In the genomic region with DNA sequence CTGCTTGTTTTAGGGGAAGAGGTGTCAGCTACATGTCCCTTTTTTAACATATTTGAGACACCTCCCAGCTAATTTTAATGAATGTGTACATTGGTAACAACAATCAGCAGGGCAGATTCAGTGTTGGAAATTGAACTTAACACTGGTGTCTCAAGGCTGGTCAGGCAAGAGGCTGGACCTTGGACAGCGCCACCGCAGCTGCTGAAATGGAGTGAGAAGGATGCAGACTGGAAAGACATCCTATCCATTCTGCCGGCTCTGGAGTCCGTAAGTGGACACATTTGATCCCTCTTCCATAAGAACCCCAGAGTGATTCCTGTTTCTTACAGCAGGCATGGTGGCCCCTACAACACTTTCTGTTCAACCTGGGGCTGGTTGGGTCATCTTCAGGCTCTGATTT, we compare ENCODE assay signal across 19 mouse cellular contexts. TPM values are rescaled to one million over a fixed set of nuclear protein-coding genes. Genes with fewer than 3 reads are reported as not detected.
DNase-seq lines count a peak whose midpoint lies in the region; ATAC-seq and TF ChIP-seq lines count a peak whose summit lies in the region.
"Had no signal": no experiment of that assay in that cellular context is flagged by ENCODE, and none has a peak within 500 bp of the region (broad histone marks: within the 10 kb centered on the region; RNA-seq: fewer than 3 reads in every experiment).

No protein-coding gene starts in this region.

- no peaks in the 10 kb centered on the region for H3K36me3 ChIP-seq in neural tube, embryonic 15.5 days
- H3K36me3 ChIP-seq in embryonic facial prominence, embryonic 10.5 days (replicated peaks), result no peaks in the 10 kb centered on the region
- no peaks in the 10 kb centered on the region for H3K36me3 ChIP-seq in myocyte (ENCODE audit: control insufficient read depth, insufficient read depth)
- no peaks in the 10 kb centered on the region for H3K36me3 ChIP-seq in hindbrain, embryonic 12.5 days
- H3K36me3 ChIP-seq: limb, embryonic 12.5 days had no signal

- WGBS in neural tube, embryonic 15.5 days, result 59% methylated on average over 4 of the region's 4 CpGs
- WGBS in embryonic facial prominence, embryonic 10.5 days, result 40% methylated on average over 4 of the region's 4 CpGs
- WGBS in hindbrain, embryonic 12.5 days, result 43% methylated on average over 4 of the region's 4 CpGs

- H3K27me3 ChIP-seq in neural tube, embryonic 15.5 days (replicated peaks), result no peaks in the 10 kb centered on the region
- 0 out of 2 replicates have a peak, but pooled peaks cover 3% of the 10 kb centered on the region for H3K27me3 ChIP-seq in embryonic facial prominence, embryonic 10.5 days (replicated peaks; ENCODE audit: low read depth, poor library complexity, severe bottlenecking)
- peaks cover 1% of the 10 kb centered on the region for H3K27me3 ChIP-seq in myocyte (ENCODE audit: control insufficient read depth, insufficient read depth, insufficient read length)
- no peaks in the 10 kb centered on the region for H3K27me3 ChIP-seq in hindbrain, embryonic 12.5 days

- no peak overlapping the region for H3K4me3 ChIP-seq in neural tube, embryonic 15.5 days (replicated peaks)
- H3K4me3 ChIP-seq in embryonic facial prominence, embryonic 10.5 days, result no peak overlapping the region
- H3K4me3 ChIP-seq in myocyte, result no peak overlapping the region
- H3K4me3 ChIP-seq in hindbrain, embryonic 12.5 days, result no peak overlapping the region
- H3K4me3 ChIP-seq: left cerebral cortex, adult 2 months; limb, embryonic 12.5 days had no signal

- H3K9me3 ChIP-seq in neural tube, embryonic 15.5 days (replicated peaks), result no peaks in the 10 kb centered on the region
- H3K9me3 ChIP-seq in embryonic facial prominence, embryonic 10.5 days, result no peaks in the 10 kb centered on the region
- no peaks in the 10 kb centered on the region for H3K9me3 ChIP-seq in hindbrain, embryonic 12.5 days (replicated peaks)
- H3K9me3 ChIP-seq: limb, embryonic 12.5 days had no signal

- intact Hi-C loops in heart, postnatal 25 days (cut with DNase I), result no loop called here

- H3K79me2 ChIP-seq in myocyte (ENCODE audit: control insufficient read depth, insufficient read depth), result no peaks in the 10 kb centered on the region

- ATAC-seq in neural tube, embryonic 15.5 days (ENCODE audit: low FRiP score), result no peak
- no peak for ATAC-seq in hindbrain, embryonic 12.5 days (ENCODE audit: low FRiP score)
- ATAC-seq: hindbrain, postnatal 0 days; Patski had no signal

- no peak overlapping the region for H3K27ac ChIP-seq in neural tube, embryonic 15.5 days (replicated peaks)
- no peak overlapping the region for H3K27ac ChIP-seq in embryonic facial prominence, embryonic 10.5 days (replicated peaks)
- H3K27ac ChIP-seq in hindbrain, embryonic 12.5 days, result no peak overlapping the region
- H3K27ac ChIP-seq: hindbrain, postnatal 0 days; left cerebral cortex, adult 2 months; limb, embryonic 12.5 days; liver, embryonic 14.5 days had no signal

- H3K9ac ChIP-seq in neural tube, embryonic 15.5 days (replicated peaks), result no peak overlapping the region
- no peak overlapping the region for H3K9ac ChIP-seq in hindbrain, embryonic 12.5 days
- H3K9ac ChIP-seq: limb, embryonic 12.5 days; liver, embryonic 14.5 days had no signal

- no peak overlapping the region for H3ac ChIP-seq in myocyte (ENCODE audit: control insufficient read depth, insufficient read length)

- TF ChIP-seq POLR2A in myocyte (IDR thresholded peaks at IDR 0.05; ENCODE audit: insufficient read length, low read depth), result no peak

- no peak overlapping the region for H3K4me2 ChIP-seq in neural tube, embryonic 15.5 days
- H3K4me2 ChIP-seq in myocyte (ENCODE audit: low read depth), result no peak overlapping the region
- no peak overlapping the region for H3K4me2 ChIP-seq in hindbrain, embryonic 12.5 days (replicated peaks)
- H3K4me2 ChIP-seq: limb, embryonic 12.5 days had no signal

- DNase-seq in heart, postnatal 4 days, result peak; percentile 29
- DNase-seq in heart, postnatal 25 days (ENCODE audit: low spot score), result no peak
- DNase-seq in neural tube, embryonic 10.5 days (ENCODE audit: extremely low spot score, low spot score), result peak; percentile 44
- DNase-seq in embryonic facial prominence, embryonic 10.5 days (ENCODE audit: low spot score), result peak; percentile 55
- DNase-seq in T-cell, adult 2 months (ENCODE audit: low spot score), result no peak
- DNase-seq: cerebellum, adult 11-12 months; cerebellum, postnatal 36 days; gastrocnemius, postnatal 25 days; kidney, adult 8-10 months; lung, postnatal 10 days; right cerebral cortex, adult 18-20 months had no signal

- H3K4me1 ChIP-seq in neural tube, embryonic 15.5 days, result 0 out of 2 replicates have a peak, but pooled peaks cover 6% of the 10 kb centered on the region
- H3K4me1 ChIP-seq in embryonic facial prominence, embryonic 10.5 days, result peaks cover under 1% of the 10 kb centered on the region; the same call in 1 of the 2 replicates
- peaks cover 5% of the 10 kb centered on the region; the same call in 1 of the 2 replicates for H3K4me1 ChIP-seq in hindbrain, embryonic 12.5 days

TF ChIP-seq in myocyte, 11 proteins besides CTCF, POLR2A, EP300 and RAD21:
- TF ChIP-seq REST (IDR thresholded peaks at IDR 0.05; ENCODE audit: insufficient read depth, insufficient read length) (peak; percentile 65), USF1 (IDR thresholded peaks at IDR 0.05; ENCODE audit: low read depth) (no peak)

RNA-seq across cellular contexts. Expression of gene Pcdh8, which starts 14.3 kb away (rescaled TPM):
- total RNA-seq in heart, postnatal 4 days (2021), result under 1 TPM in 1 of 2 experiments, not detected in 1; 0.19 TPM
- total RNA-seq in heart, postnatal 25 days (2021), result not detected
- polyA plus RNA-seq in neural tube, embryonic 15.5 days (2015; fragmentation: Nextera tagmentation; extraction: Ambion mirVana), result 33.1 and 43.4 TPM in 2 replicates
- polyA plus RNA-seq in embryonic facial prominence, embryonic 10.5 days (2016; fragmentation: Nextera tagmentation; extraction: Ambion mirVana), result 3.6 and 9.8 TPM in 2 replicates
- 0.02 TPM for polyA plus RNA-seq in myocyte (2012; fragmentation: generic; extraction: Trizol)
- 40.7 and 42.6 TPM in 2 replicates for polyA plus RNA-seq in hindbrain, embryonic 12.5 days (2016; fragmentation: Nextera tagmentation; extraction: Ambion mirVana)
- total RNA-seq: gastrocnemius, postnatal 25 days had no signal
- polyA plus RNA-seq: liver, embryonic 14.5 days had no signal

Comparison
In these comparisons a context has a peak if more than half of its experiments do, and no peak if none do; other contexts are left out.
1. DNase-seq: peak in heart, postnatal 4 days (single experiment), neural tube, embryonic 10.5 days (single experiment) and embryonic facial prominence, embryonic 10.5 days (single experiment); none in heart, postnatal 25 days (single experiment) and T-cell, adult 2 months (single experiment).